Mouse (Mus musculus) testis, adult 2 months (tissue): ENCODE data around the gene Zfp488.

Experiments
- CTCF ChIP-seq: fragments of 200-500 bp; IDR thresholded peaks from 2 replicates; pipeline ENCODE4 v1.5.1; 2012; ENCODE audit warnings: low read depth, mild to moderate bottlenecking, inconsistent platforms, low read length, moderate library complexity; ENCODE audit not compliant: control insufficient read depth, insufficient read depth, insufficient replicate concordance
- POLR2A ChIP-seq: fragments of 200-500 bp; IDR thresholded peaks from 2 replicates; pipeline ENCODE4 v1.6.1; 2012; ENCODE audit warnings: low read depth, mild to moderate bottlenecking, inconsistent platforms, low read length, moderate library complexity; ENCODE audit not compliant: control insufficient read depth

GRCm38 (mm10) chr14:33974752-33975151, 3.8 kb downstream of the Zfp488 start:
- TF ChIP-seq CTCF, result no peak
- TF ChIP-seq POLR2A, result no peak
